Comparison of ENCODE assay signal across 11 mouse cellular contexts in the genomic region with DNA sequence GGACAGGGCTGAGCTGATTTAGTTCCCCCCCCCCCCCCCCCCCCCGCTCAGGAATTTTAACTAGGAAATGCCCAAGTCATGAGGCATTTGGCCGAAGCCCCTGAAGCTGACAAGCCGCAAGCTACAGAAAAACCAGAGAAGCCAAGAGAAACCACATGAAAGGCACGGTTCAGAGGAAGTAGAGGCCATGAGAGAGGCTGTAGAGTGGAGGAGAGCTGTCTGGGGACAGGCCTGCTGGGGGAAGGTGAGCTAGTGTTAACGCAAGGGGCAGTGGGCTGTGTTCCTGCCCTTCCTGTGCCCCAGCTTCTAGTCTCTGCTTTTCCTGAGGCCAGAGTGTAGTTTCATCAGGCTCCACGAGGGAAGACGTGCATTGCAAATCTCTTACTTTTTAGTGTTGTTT. TPM values are rescaled to one million over a fixed set of nuclear protein-coding genes. Genes with fewer than 3 reads are reported as not detected.
DNase-seq lines count a peak whose midpoint lies in the region; ATAC-seq and TF ChIP-seq lines count a peak whose summit lies in the region.
"Had no signal": no experiment of that assay in that cellular context is flagged by ENCODE, and none has a peak within 500 bp of the region (broad histone marks: within the 10 kb centered on the region; RNA-seq: fewer than 3 reads in every experiment).

No protein-coding gene starts in this region.

- no peak for TF ChIP-seq EP300 in heart, postnatal 0 days (IDR thresholded peaks at IDR 0.05; ENCODE audit: low read depth)

- H3K27me3 ChIP-seq in heart, postnatal 0 days (ENCODE audit: control insufficient read depth, insufficient read depth, low read length) = no peaks in the 10 kb centered on the region
- no peaks in the 10 kb centered on the region for H3K27me3 ChIP-seq in limb, embryonic 15.5 days

- DNase-seq in heart, postnatal 0 days (ENCODE audit: low spot score) = peak; percentile 33
- DNase-seq in heart, adult 9 months (ENCODE audit: low spot score in 2 of 2) = no peak
- DNase-seq in 416B (ENCODE audit: low read depth) (peak; percentile 71), adipocyte (ENCODE audit: low spot score) (no peak)
- no peak for DNase-seq in gastrocnemius, postnatal 4 days (ENCODE audit: low spot score in 2 of 2)
- DNase-seq in adrenal gland, adult 8-10 months = no peak
- DNase-seq: cerebellum, adult 18-20 months; gastrocnemius, postnatal 36 days; midbrain, embryonic 14.5 days had no signal

- no peaks in the 10 kb centered on the region for H3K36me3 ChIP-seq in heart, postnatal 0 days (replicated peaks; ENCODE audit: control insufficient read depth, insufficient read depth, low read length)
- H3K36me3 ChIP-seq in limb, embryonic 15.5 days = no peaks in the 10 kb centered on the region

- peak overlapping the region; percentile 44 for H3K27ac ChIP-seq in heart, postnatal 0 days (ENCODE audit: low read depth)
- H3K27ac ChIP-seq in limb, embryonic 15.5 days = 0 out of 2 replicates have a peak overlapping the region, but pooled peaks have one; percentile 23

- WGBS in heart, postnatal 0 days = 22% methylated on average over 7 of the region's 7 CpGs
- WGBS in limb, embryonic 15.5 days = 16% methylated on average over 7 of the region's 7 CpGs

- no peaks in the 10 kb centered on the region for H3K9me3 ChIP-seq in heart, postnatal 0 days (replicated peaks; ENCODE audit: control insufficient read depth, low read length)
- no peaks in the 10 kb centered on the region for H3K9me3 ChIP-seq in limb, embryonic 15.5 days

- no peak for ATAC-seq in heart, postnatal 0 days (ENCODE audit: insufficient read depth, low read depth)
- peak; percentile 51 for ATAC-seq in common myeloid progenitor, adult 5-6 weeks (replicated peaks; ENCODE audit: low read depth, poor library complexity, severe bottlenecking)
- no peak for ATAC-seq in limb, embryonic 15.5 days (ENCODE audit: insufficient number of reproducible peaks, low FRiP score, low TSS enrichment, low read depth)

- no peak for TF ChIP-seq CTCF in heart, postnatal 0 days (IDR thresholded peaks at IDR 0.05; ENCODE audit: low read depth)

- H3K4me2 ChIP-seq in heart, postnatal 0 days (ENCODE audit: low read depth, low read length) = peak overlapping the region; percentile 12; the same call in 1 of the 2 replicates
- H3K4me2 ChIP-seq in limb, embryonic 15.5 days = no peak overlapping the region

- H3K4me3 ChIP-seq in heart, postnatal 0 days (ENCODE audit: low read depth, low read length) = no peak overlapping the region
- no peak overlapping the region for H3K4me3 ChIP-seq in limb, embryonic 15.5 days

- no peak overlapping the region for H3K9ac ChIP-seq in heart, postnatal 0 days (replicated peaks; ENCODE audit: low read depth, low read length)
- H3K9ac ChIP-seq in limb, embryonic 15.5 days = no peak overlapping the region

- peaks cover 24% of the 10 kb centered on the region for H3K4me1 ChIP-seq in heart, postnatal 0 days (ENCODE audit: control insufficient read depth, insufficient read depth)
- peaks cover 37% of the 10 kb centered on the region for H3K4me1 ChIP-seq in limb, embryonic 15.5 days

RNA-seq across cellular contexts. Expression of gene Rere, which starts 11.8 kb away (rescaled TPM):
- 13.9 and 17.9 TPM in 2 replicates for total RNA-seq in heart, postnatal 0 days (2014; rRNA removed; ENCODE audit: low replicate concordance)
- polyA plus RNA-seq in heart, postnatal 0 days (2015; fragmentation: Nextera tagmentation; extraction: Ambion mirVana) = 11.9 and 14.6 TPM in 2 replicates
- 21.2 and 45.1 TPM in 2 replicates for total RNA-seq in common myeloid progenitor, adult 5-6 weeks (2017)
- 18.4 and 19.7 TPM in 2 replicates for polyA plus RNA-seq in limb, embryonic 15.5 days (2015; fragmentation: Nextera tagmentation; extraction: Ambion mirVana)
- total RNA-seq in gastrocnemius, postnatal 4 days (2021) = 10 to 100 TPM; 68.1 to 70.3 TPM
- total RNA-seq in adrenal gland, adult 8-10 months (2022) = 100 to 1,000 TPM; 108 to 187 (median 139) TPM

RNA-seq across cellular contexts. Expression of gene Eno1, which starts 33.2 kb away (rescaled TPM):
- total RNA-seq in heart, postnatal 0 days (2014; rRNA removed; ENCODE audit: low replicate concordance) = 525 and 625 TPM in 2 replicates
- polyA plus RNA-seq in heart, postnatal 0 days (2015; fragmentation: Nextera tagmentation; extraction: Ambion mirVana) = 999 and 1,074 TPM in 2 replicates
- total RNA-seq in common myeloid progenitor, adult 5-6 weeks (2017) = 176 and 200 TPM in 2 replicates
- polyA plus RNA-seq in limb, embryonic 15.5 days (2015; fragmentation: Nextera tagmentation; extraction: Ambion mirVana) = 1,599 and 1,772 TPM in 2 replicates
- total RNA-seq in gastrocnemius, postnatal 4 days (2021) = 100 to 1,000 TPM; 479 to 529 TPM
- 100 to 1,000 TPM; 203 to 424 (median 307) TPM for total RNA-seq in adrenal gland, adult 8-10 months (2022)

Comparison
In these comparisons a context has a peak if more than half of its experiments do, and no peak if none do; other contexts are left out.
1. DNase-seq: peak in heart, postnatal 0 days (single experiment) and 416B (single experiment); none in heart, adult 9 months (0 of 2), adipocyte (single experiment), gastrocnemius, postnatal 4 days (0 of 2) and adrenal gland, adult 8-10 months (single experiment).